ENCODE assay signal across 8 mouse cellular contexts in the genomic region with DNA sequence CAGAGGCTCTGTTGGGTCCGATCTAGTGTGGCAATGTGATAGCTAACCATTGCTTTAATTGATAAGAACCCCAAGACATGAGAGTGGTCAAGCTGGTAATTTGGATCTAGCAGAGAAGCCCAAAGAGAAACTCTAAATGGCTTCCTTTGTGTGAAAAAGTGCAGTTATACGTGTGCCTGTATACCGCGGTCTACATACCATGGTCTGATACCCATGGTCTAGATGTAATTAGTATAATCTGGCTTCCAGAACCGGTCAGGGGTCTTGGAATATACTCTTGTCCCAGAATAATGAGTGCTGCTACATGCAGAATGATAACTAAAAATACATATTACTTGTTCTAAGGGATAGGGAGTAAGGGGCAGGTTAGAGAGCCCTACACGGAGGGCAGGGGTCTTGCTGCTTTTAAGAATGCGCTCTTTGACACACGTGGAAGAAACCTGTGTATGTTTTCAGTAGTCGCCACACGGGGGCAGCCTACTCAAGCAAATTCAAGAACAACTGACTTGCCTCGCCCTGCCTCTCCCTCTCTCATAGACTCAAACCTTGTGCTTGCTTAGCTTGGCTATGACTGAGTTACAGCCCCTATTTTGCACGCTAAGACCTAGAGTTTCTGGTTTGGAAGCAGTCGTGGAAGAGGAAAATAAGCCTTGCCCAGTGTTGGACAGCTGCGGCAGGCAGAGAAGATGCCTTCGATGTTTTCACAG. TPM values are rescaled to one million over a fixed set of nuclear protein-coding genes. Genes with fewer than 3 reads are reported as not detected.
DNase-seq lines count a peak whose midpoint lies in the region; ATAC-seq and TF ChIP-seq lines count a peak whose summit lies in the region.

No protein-coding gene starts in this region.

- H3K9ac ChIP-seq in liver, embryonic 15.5 days: no peak overlapping the region
- no peak overlapping the region for H3K9ac ChIP-seq in neural tube, embryonic 14.5 days (replicated peaks; ENCODE audit: low read depth, low read length)

- peak overlapping the region; percentile 29 for H3K4me2 ChIP-seq in liver, embryonic 15.5 days
- H3K4me2 ChIP-seq in neural tube, embryonic 14.5 days (ENCODE audit: low read depth, low read length): no peak overlapping the region

- H3K9me3 ChIP-seq in liver, embryonic 15.5 days (replicated peaks): no peaks in the 10 kb centered on the region
- no peaks in the 10 kb centered on the region for H3K9me3 ChIP-seq in neural tube, embryonic 14.5 days (ENCODE audit: control insufficient read depth, low read length)

- peak overlapping the region; percentile 78 for H3K27ac ChIP-seq in liver, embryonic 15.5 days (replicated peaks)
- H3K27ac ChIP-seq in neural tube, embryonic 14.5 days (ENCODE audit: low read depth, low read length): no peak overlapping the region
- no peak overlapping the region for H3K27ac ChIP-seq in testis, adult 2 months (ENCODE audit: control insufficient read depth, insufficient read depth, low read depth, low read length)

- peaks cover 64% of the 10 kb centered on the region for H3K36me3 ChIP-seq in liver, embryonic 15.5 days (replicated peaks)
- H3K36me3 ChIP-seq in neural tube, embryonic 14.5 days (ENCODE audit: control insufficient read depth, insufficient read depth, low read length): no peaks in the 10 kb centered on the region
- no peaks in the 10 kb centered on the region for H3K36me3 ChIP-seq in testis, adult 2 months (ENCODE audit: control insufficient read depth, insufficient read depth, low read length)

- peak; percentile 52; the same call in 1 of the 2 replicates for TF ChIP-seq CTCF in testis, adult 2 months (IDR thresholded peaks at IDR 0.05; ENCODE audit: control insufficient read depth, insufficient read depth, insufficient replicate concordance, low read depth, low read length)

- H3K27me3 ChIP-seq in liver, embryonic 15.5 days: no peaks in the 10 kb centered on the region
- no peaks in the 10 kb centered on the region for H3K27me3 ChIP-seq in neural tube, embryonic 14.5 days (ENCODE audit: control insufficient read depth, insufficient read depth, low read length)
- H3K27me3 ChIP-seq in testis, adult 2 months (ENCODE audit: control insufficient read depth, insufficient read depth, low read length): no peaks in the 10 kb centered on the region

- H3K4me1 ChIP-seq in liver, embryonic 15.5 days (replicated peaks): peaks cover 48% of the 10 kb centered on the region
- no peaks in the 10 kb centered on the region for H3K4me1 ChIP-seq in neural tube, embryonic 14.5 days (ENCODE audit: control insufficient read depth, insufficient read depth, low read length)
- H3K4me1 ChIP-seq in testis, adult 2 months (ENCODE audit: control insufficient read depth, insufficient read depth, low read length): no peaks in the 10 kb centered on the region

- intact Hi-C loops in heart, postnatal 10 days (cut with DNase I): loop anchor here (2.0 to 5.0 kb wide), 3 partner anchors 81 to 376 kb away; no protein-coding TSS in a partner anchor

- WGBS in liver, embryonic 15.5 days (ENCODE audit: insufficient replicate concordance): 45% methylated on average over 15 of the region's 15 CpGs
- 54% methylated on average over 15 of the region's 15 CpGs for WGBS in neural tube, embryonic 14.5 days

- no peak for TF ChIP-seq POLR2A in testis, adult 2 months (IDR thresholded peaks at IDR 0.05; ENCODE audit: control insufficient read depth, low read depth, low read length)

- H3K4me3 ChIP-seq in liver, embryonic 15.5 days (replicated peaks): no peak overlapping the region
- no peak overlapping the region for H3K4me3 ChIP-seq in neural tube, embryonic 14.5 days (ENCODE audit: low read depth, low read length)
- no peak overlapping the region for H3K4me3 ChIP-seq in testis, adult 2 months (ENCODE audit: control insufficient read depth, low read depth, low read length)

- DNase-seq in CD8-positive naive resting alpha-beta T cell, adult 2 months (ENCODE audit: low read depth in 2 of 2, low spot score in 2 of 2): peak; percentile 12 to 32
- DNase-seq in brain, adult 2 months (ENCODE audit: low read depth, low spot score): peak; percentile 95
- DNase-seq in heart, postnatal 10 days: peak; percentile 75 to 82
- DNase-seq in kidney, postnatal 36 days: peak; percentile 70 to 83

- 0 out of 2 replicates have a peak, but pooled peaks have one; percentile 47 for ATAC-seq in erythroid progenitor cell, adult 5-6 weeks (replicated peaks; ENCODE audit: low FRiP score, poor library complexity, severe bottlenecking)
- ATAC-seq in liver, embryonic 15.5 days (ENCODE audit: insufficient read depth): peak; percentile 17; the same call in 1 of the 2 replicates
- ATAC-seq in neural tube, embryonic 14.5 days (ENCODE audit: low read depth): peak; percentile 87

RNA-seq across cellular contexts. Expression of gene Mthfd1l, which starts 23.4 kb away (rescaled TPM):
- total RNA-seq in erythroid progenitor cell, adult 5-6 weeks (2015; ENCODE audit: low replicate concordance): 9.6 and 14.8 TPM in 2 replicates
- total RNA-seq in erythroid progenitor cell, adult 5-6 weeks (2017; ENCODE audit: low replicate concordance): 40.4 and 55.7 TPM in 2 replicates
- 1 to 10 TPM; 3.4 to 4.3 TPM for total RNA-seq in heart, postnatal 10 days (2021)
- polyA plus RNA-seq in liver, embryonic 15.5 days (2015; fragmentation: Nextera tagmentation; extraction: Ambion mirVana): 18.9 and 20.1 TPM in 2 replicates
- 5.6 and 7.1 TPM in 2 replicates for polyA plus RNA-seq in neural tube, embryonic 14.5 days (2014; fragmentation: Nextera tagmentation; extraction: Ambion mirVana)
- polyA plus RNA-seq in testis, adult 2 months (2012; rRNA removed): 1.6 and 1.9 TPM in 2 replicates

Comparison
In these comparisons a context has a peak if more than half of its experiments do, and no peak if none do; other contexts are left out.
1. DNase-seq: peak in every context shown above with its lines; median percentile 95 in brain, adult 2 months; 78 in heart, postnatal 10 days; 76 in kidney, postnatal 36 days; 22 in CD8-positive naive resting alpha-beta T cell, adult 2 months.
2. ATAC-seq: peak in every context shown above with its lines; median percentile 87 in neural tube, embryonic 14.5 days; 47 in erythroid progenitor cell, adult 5-6 weeks; 17 in liver, embryonic 15.5 days.